8 mouse cellular contexts compared by ENCODE assay signal in the genomic region with DNA sequence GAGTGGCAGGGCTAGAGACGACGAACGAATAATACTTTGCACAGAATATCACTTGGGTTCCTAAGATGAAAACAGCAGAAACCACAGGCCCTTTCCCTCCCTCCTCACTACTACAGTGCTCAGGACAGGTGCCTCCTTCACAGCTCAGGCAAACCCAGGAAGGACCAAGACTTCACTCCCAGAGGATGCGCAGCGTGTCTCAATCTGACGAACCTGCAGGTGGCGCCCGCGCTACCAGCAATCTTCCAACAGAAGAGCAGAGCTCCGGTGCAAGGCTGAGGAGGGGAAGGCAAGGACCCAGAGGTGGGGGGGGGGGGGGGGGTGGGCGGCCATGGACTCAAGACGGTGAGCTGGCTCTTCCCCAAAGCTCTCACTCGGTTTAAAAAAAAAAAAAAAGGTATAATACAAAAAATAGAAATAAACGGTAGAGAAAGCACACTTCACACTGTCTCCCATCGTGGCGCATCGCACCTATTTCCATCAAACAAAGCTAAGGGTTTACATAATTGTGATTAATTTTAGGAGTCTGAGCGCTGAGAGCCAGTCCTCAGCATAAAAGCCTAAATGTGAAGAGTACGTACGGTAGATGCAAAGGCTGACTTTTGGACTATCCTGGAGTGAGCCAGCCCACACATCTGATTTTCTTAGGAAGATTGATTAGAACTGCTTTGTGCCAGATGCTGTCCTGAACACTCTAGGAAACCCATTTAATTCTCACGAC. TPM values are rescaled to one million over a fixed set of nuclear protein-coding genes. Genes with fewer than 3 reads are reported as not detected.
DNase-seq lines count a peak whose midpoint lies in the region; ATAC-seq and TF ChIP-seq lines count a peak whose summit lies in the region.

No protein-coding gene starts in this region.

- TF ChIP-seq CTCF in cerebellum, adult 2 months (IDR thresholded peaks at IDR 0.05; ENCODE audit: borderline replicate concordance, insufficient read depth, low read depth, low read length), result peak; percentile 83

- H3K27me3 ChIP-seq in cerebellum, adult 2 months (ENCODE audit: control insufficient read depth, insufficient read depth, low read length), result no peaks in the 10 kb centered on the region
- no peaks in the 10 kb centered on the region for H3K27me3 ChIP-seq in hindbrain, embryonic 11.5 days (ENCODE audit: control insufficient read depth, insufficient read depth, low read length)

- no peak for TF ChIP-seq POLR2A in cerebellum, adult 2 months (IDR thresholded peaks at IDR 0.05; ENCODE audit: borderline replicate concordance, insufficient read depth, low read length)

- H3K27ac ChIP-seq in cerebellum, adult 2 months (ENCODE audit: insufficient read depth, low read length), result no peak overlapping the region
- no peak overlapping the region for H3K27ac ChIP-seq in hindbrain, embryonic 11.5 days (ENCODE audit: low read depth, low read length)

- ATAC-seq in hindbrain, embryonic 11.5 days (ENCODE audit: low FRiP score), result peak; percentile 55; the same call in 1 of the 2 replicates
- ATAC-seq in megakaryocyte, adult 5-6 weeks (ENCODE audit: poor library complexity, severe bottlenecking), result peak; percentile 62

- H3K9me3 ChIP-seq in hindbrain, embryonic 11.5 days (ENCODE audit: control insufficient read depth, low read length), result no peaks in the 10 kb centered on the region

- no peak overlapping the region for H3K4me3 ChIP-seq in cerebellum, adult 2 months (replicated peaks; ENCODE audit: insufficient read depth, low read depth, low read length)
- H3K4me3 ChIP-seq in hindbrain, embryonic 11.5 days (ENCODE audit: low read depth, low read length), result no peak overlapping the region

- H3K9ac ChIP-seq in hindbrain, embryonic 11.5 days (ENCODE audit: low read depth, low read length), result no peak overlapping the region

- peak; percentile 88 for DNase-seq in NIH3T3 (ENCODE audit: low read depth)
- DNase-seq in cerebellum, adult 2 months, result peak; percentile 90 to 92
- DNase-seq in forelimb bud, embryonic 11.5 days (ENCODE audit: low read depth, low spot score), result peak; percentile 65
- peak; percentile 84 for DNase-seq in hindbrain, embryonic 11.5 days (ENCODE audit: low spot score)
- DNase-seq in layer of hippocampus, postnatal 14 days (ENCODE audit: low spot score in 2 of 2), result peak; percentile 84 to 88
- DNase-seq in right cerebral cortex, adult 2 months (ENCODE audit: low spot score in 2 of 2), result peak; percentile 93 to 94
- DNase-seq in urinary bladder, postnatal 4 days (ENCODE audit: low spot score in 2 of 2), result peak; percentile 69 to 82

- H3K4me2 ChIP-seq in hindbrain, embryonic 11.5 days (replicated peaks; ENCODE audit: low read depth, low read length), result no peak overlapping the region

- peaks cover 13% of the 10 kb centered on the region for H3K4me1 ChIP-seq in cerebellum, adult 2 months (ENCODE audit: control insufficient read depth, insufficient read depth, low read length)
- H3K4me1 ChIP-seq in hindbrain, embryonic 11.5 days (replicated peaks; ENCODE audit: control insufficient read depth, insufficient read depth, low read length), result peaks cover 6% of the 10 kb centered on the region; the same call in 1 of the 2 replicates

- WGBS in cerebellum, adult 2 months, result 23% methylated on average over 20 of the region's 21 CpGs
- 28% methylated on average over 20 of the region's 21 CpGs for WGBS in hindbrain, embryonic 11.5 days

- no peaks in the 10 kb centered on the region for H3K36me3 ChIP-seq in hindbrain, embryonic 11.5 days (ENCODE audit: control insufficient read depth, insufficient read depth, low read length)

RNA-seq across cellular contexts. Expression of gene Atp6v0e, which starts 2.7 kb away (rescaled TPM):
- polyA plus RNA-seq in cerebellum, adult 2 months (2012; rRNA removed), result 99.8 and 105 TPM in 2 replicates
- polyA plus RNA-seq in hindbrain, embryonic 11.5 days (2014; fragmentation: Nextera tagmentation; extraction: Ambion mirVana), result 123 and 126 TPM in 2 replicates
- total RNA-seq in layer of hippocampus, postnatal 14 days (2021), result 10 to 100 TPM; 53.8 to 59.3 TPM
- 304 and 336 TPM in 2 replicates for total RNA-seq in megakaryocyte, adult 5-6 weeks (2015)
- total RNA-seq in megakaryocyte, adult 5-6 weeks (2017), result 529 and 571 TPM in 2 replicates

RNA-seq across cellular contexts. Expression of gene Crebrf, which starts 55.1 kb away (rescaled TPM):
- 20.2 and 21.1 TPM in 2 replicates for polyA plus RNA-seq in cerebellum, adult 2 months (2012; rRNA removed)
- 4.1 and 10.2 TPM in 2 replicates for polyA plus RNA-seq in hindbrain, embryonic 11.5 days (2014; fragmentation: Nextera tagmentation; extraction: Ambion mirVana)
- 10 to 100 TPM; 45.3 to 45.4 TPM for total RNA-seq in layer of hippocampus, postnatal 14 days (2021)
- 24.7 and 31.2 TPM in 2 replicates for total RNA-seq in megakaryocyte, adult 5-6 weeks (2015)
- total RNA-seq in megakaryocyte, adult 5-6 weeks (2017), result 30.1 and 39.5 TPM in 2 replicates

Comparison
In these comparisons a context has a peak if more than half of its experiments do, and no peak if none do; other contexts are left out.
1. RNA of gene Atp6v0e, which starts 2.7 kb away (total RNA-seq): 304 to 571 TPM in megakaryocyte, adult 5-6 weeks; 53.8 to 59.3 TPM in layer of hippocampus, postnatal 14 days; every median in the first group is over 4 times any median in the second.
2. Peak in every context shown above with its lines, with median percentiles within 50 percentile points of each other: DNase-seq.